Mouse (Mus musculus): ENCODE data around the gene Sidt1.

Sidt1 gene

DNA sequence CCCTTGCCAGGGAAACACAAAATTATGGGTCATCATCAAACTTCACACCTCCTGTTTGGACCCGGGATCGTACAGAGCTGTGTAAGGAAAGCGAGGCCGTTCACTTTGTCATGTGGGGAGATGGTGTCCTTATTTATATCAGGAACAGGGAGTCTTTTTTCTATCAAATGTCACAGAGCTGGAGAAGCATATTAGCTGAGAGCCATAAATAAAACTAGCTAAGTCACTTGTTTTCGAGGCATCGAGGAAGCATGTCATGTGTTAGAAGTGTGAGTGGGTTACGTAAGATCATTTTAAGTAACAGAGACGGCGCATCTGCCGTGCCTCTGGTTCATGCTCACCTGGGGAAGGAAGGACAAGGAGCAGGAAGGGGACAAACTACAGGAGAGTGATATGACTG lies 83.0 kb downstream of the Sidt1 start:
- DNase-seq (ENCODE audit: low spot score): no peak

DNA sequence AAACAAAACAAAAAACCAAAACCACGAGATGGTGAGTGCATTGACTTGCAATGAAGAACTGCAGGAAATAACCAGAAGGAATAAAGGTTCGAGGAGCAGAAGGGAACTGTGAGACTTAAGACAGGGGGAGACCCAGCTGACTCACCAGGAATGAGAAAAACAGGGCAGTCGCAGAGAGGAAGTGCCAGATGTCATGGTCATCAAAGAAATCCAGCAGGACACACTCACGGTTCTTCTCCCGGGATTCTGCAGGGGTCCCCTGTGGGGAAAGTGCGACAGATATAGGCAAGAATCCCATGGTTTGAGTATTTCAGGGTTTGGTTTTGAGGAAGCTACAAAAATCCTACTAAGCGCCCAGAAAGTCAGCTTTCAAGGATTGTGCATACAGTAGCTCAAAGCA lies 89.7 kb downstream of the Sidt1 start:
- no peak for DNase-seq (ENCODE audit: low spot score)

DNA sequence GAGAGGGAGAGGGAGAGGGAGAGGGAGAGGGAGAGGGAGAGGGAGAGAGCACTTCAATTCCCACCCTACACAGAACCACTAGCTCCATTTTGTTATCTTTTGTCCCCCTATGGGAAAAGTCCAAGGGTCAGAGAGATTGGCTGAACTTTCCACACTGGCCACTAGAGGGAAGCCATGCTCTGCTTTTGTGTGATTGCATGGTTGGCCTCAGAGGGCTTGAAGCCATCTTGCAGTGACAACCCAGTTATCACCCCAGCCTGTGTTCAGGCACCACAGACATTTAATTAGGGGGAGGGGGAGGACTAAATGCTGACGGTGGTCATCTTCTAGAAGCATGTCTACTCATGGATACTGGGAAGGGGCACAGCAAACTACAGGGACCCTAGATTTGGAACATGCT lies 90.4 kb downstream of the Sidt1 start:
- no peak for DNase-seq (ENCODE audit: low spot score)

GRCm38 (mm10) chr16:44240406-44240805 lies 92.6 kb downstream of the Sidt1 start:
- no peak for DNase-seq (ENCODE audit: low spot score)

GRCm38 (mm10) chr16:44238835-44239263 lies 94.1 kb downstream of the Sidt1 start:
- no peak for DNase-seq (ENCODE audit: low spot score)

GRCm38 (mm10) chr16:44237836-44238235 lies 95.2 kb downstream of the Sidt1 start:
- no peak for DNase-seq (ENCODE audit: low spot score)

GRCm38 (mm10) chr16:44233019-44233418 lies 100.0 kb downstream of the Sidt1 start:
- no peak for DNase-seq (ENCODE audit: low spot score)

GRCm38 (mm10) chr16:44226706-44227291 lies 106.2 kb downstream of the Sidt1 start:
- DNase-seq (ENCODE audit: low spot score): no peak

GRCm38 (mm10) chr16:44221463-44221862 lies 111.5 kb downstream of the Sidt1 start:
- no peak for DNase-seq (ENCODE audit: low spot score)

GRCm38 (mm10) chr16:44216417-44216816 lies 116.6 kb downstream of the Sidt1 start:
- no peak for DNase-seq (ENCODE audit: low spot score)

DNA sequence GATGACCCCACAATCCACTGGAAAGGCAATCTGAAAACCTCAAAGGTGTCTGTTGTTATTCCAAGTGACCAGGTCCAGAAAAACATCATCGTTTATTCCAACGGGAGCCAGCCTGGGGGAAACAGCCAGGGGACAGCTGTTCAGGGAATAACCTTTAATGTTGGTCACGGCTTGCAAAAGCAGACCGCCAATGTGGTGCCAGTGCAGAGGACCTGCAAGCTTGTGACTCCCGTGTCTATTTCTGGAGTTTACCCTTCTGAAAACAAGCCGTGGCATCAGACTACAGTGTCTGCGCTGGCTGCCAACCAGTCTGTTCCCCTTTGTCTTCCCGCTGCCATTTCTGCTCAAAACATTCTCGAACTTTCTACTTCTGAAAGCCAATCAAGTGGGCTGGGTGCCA lies 117.5 kb downstream of the Sidt1 start:
- no peak for DNase-seq (ENCODE audit: low spot score)

GRCm38 (mm10) chr16:44212703-44213102 lies 120.3 kb downstream of the Sidt1 start:
- DNase-seq (ENCODE audit: low spot score): no peak

DNA sequence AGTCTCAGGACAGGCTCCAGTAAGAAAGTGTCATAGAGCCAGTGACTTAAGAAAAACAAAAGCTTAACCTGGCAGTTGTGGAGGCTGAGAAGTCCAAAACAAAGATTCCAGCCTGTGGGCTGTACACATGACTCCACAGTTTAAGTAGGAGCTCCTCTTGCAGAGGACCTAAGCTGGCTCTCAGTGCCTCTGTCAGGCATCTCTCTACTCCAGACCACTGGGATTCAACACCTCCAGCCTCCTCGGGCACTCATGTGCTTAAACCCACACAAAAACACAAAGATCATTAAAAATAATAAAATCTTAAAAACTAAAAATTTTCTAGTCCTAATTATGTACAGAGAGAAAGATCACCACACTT lies 122.0 kb downstream of the Sidt1 start:
- DNase-seq (ENCODE audit: low spot score): no peak

DNA sequence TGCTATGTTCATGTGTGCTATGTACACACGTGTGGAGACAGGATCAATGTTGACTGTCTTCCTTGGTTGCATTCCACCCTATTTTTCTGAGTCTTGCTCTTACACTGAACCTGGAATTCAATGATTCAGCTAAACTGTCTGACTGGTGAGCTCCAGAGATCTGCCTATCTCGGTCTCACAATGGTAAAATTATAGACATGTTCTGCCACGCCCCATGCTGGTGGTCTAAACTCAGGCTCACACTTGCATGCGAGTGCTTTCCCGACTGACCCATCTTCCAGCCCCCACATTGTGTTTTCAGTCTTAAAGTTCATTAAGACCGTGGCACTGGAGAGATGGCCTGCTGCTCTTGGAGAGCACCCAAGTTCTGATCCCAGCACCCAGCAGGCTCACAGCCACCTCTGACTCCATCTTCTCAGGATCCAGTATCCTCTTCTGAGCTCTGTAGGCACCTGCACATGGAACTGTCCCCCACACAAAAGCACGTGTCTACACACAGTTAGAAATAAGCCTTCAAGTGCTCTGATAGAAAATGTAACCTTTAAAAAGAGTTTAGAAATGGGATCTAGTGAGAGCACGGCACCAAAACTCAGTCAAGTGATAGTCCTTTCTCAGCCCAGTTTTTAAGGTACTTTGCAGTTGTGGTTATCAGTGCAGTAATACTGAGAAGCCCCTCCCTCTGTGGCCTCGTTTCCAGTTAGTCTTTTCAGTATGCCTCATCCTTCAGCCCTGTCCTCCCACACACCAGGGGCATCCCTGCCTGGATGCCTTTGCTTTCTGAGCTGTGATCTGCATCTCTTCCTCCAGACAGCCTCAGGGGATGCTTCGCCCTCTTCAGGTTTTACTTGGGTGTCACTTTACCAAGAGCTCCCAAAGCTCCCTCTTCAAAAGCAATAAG lies 122.6 kb downstream of the Sidt1 start:
- DNase-seq (ENCODE audit: low spot score): no peak

DNA sequence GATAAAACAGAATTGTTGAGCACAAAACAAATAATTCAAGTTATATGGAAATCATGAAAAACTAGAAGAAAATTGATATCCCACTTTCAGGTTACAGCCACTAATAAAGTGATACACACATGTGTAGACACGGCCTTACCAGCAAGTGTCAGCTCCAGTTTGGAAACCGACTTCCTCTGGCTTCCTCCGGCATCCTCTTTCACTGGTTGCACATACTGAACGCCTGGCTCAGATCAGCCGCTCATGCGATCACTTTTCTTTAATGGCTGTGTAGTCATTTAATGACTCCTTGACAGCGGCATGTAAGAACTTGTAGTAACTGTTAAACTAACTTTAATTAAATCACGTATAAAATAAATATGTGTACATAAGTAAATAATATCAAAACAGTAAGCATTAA lies 127.0 kb downstream of the Sidt1 start:
- DNase-seq (ENCODE audit: low spot score): no peak

- DNase-seq (ENCODE audit: low spot score): no peak
These were observed 128.7 kb downstream of the Sidt1 start for GRCm38 (mm10) chr16:44204331-44204730.

DNA sequence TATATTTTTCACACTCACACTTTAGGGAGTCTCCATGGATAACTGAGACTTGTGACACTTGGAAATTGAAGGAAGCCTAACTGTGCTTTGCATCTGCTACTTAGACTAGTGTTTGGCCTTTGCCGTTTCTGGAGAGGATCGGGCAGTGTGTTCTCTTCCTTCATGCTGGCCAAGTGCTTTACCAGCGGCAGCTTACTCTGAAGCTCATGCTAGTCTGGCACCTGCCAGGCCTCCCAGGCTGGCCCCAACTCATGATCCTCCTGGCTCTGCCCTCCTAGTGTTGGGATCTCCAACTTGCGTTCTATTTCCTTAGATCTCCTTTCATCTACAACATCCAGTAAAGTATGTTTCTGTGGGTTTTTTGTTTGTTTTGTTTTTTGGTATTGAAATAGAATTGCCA lies 132.8 kb downstream of the Sidt1 start:
- no peak for DNase-seq (ENCODE audit: low spot score)

DNA sequence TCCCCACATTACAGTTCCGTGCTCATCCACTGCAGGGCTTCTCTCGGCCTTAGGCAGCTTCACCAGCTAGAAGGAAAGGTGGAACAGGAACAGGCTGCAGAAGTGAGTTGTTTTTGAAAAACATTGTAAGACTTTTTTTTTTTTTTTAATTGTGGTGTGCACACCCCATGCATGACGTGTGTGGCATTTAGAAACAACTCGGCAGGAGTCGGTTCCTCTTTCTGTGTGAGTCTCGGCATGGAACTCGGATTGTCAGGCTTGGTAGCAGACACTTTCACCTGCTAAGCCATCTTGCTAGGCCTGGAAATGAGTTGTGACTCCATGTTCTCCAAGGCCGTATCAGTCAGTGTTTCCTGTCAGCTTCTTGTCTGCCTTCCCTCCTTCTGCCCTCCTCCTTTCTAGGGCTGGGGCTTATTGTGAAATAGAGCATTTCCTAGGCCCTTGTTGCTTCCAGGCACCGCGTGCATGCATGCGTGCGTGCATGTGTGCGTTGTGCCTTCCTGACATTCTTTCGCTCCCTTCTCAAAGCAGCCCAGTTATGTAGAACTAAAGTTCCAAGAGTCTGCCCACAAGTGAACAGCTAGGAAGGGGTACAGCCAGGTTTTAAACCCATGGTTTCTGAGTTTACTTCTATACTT lies 133.8 kb downstream of the Sidt1 start:
- DNase-seq (ENCODE audit: low spot score): no peak

- no peak for DNase-seq (ENCODE audit: low spot score)
These were observed 142.0 kb downstream of the Sidt1 start for GRCm38 (mm10) chr16:44190968-44191367.
